Mouse (Mus musculus) Patski (cell line): Measurements from ENCODE around the gene Bag3. TPM values are rescaled to one million over a fixed set of nuclear protein-coding genes. Genes with fewer than 3 reads are reported as not detected.

ENCODE experiments used
- ATAC-seq: fragments of 100-300 bp; one replicate; pipeline ENCODE4 v1.8.0; 2021
- CTCF ChIA-PET: fragments of 350-600 bp; sonication (Branson Sonifier 250); formaldehyde crosslinking; loops from one replicate; lab custom pipeline; 2022; ENCODE audit warnings: inconsistent platforms; lab: Charles Lee
- POLR2A ChIA-PET: fragments of 350-600 bp; sonication (Branson Sonifier 250); formaldehyde crosslinking; loops from one replicate; lab custom pipeline; 2022; ENCODE audit warnings: antibody characterized with exemption, inconsistent platforms; lab: Charles Lee
- DNase-seq: peaks from one replicate; pipeline ENCODE4 v3.0.0-alpha.2; 2011; ENCODE audit warnings: low read depth, low spot score
- H3K27me3 ChIP-seq: fragments of 371-371 bp; one replicate; pipeline ENCODE4 v1.5.1; 2021
- CTCF ChIP-seq: fragments of 100-300 bp; IDR thresholded peaks from one replicate; pipeline ENCODE4 v1.5.1; 2021
- in situ Hi-C: fragments of 300-500 bp; cut with MboI; formaldehyde crosslinking; loops from 3 replicates; pipeline ENCODE4 v1.11.1; 2018; ENCODE audit warnings: low pct_unique_long_range_greater_than_20kb, mixed read lengths
- polyA plus RNA-seq: library from polyadenylated mRNA; unstranded; gene quantifications from one replicate; pipeline ENCODE4 v1.2.3, GENCODE M21; 2021

The Bag3 gene
- polyA plus RNA-seq, 1 experiment from 2014 or later = 56.0 TPM

GRCm38 (mm10) chr7:128592118-128592935, 68.9 kb downstream of the Bag3 start:
- H3K27me3 ChIP-seq = no peaks in the 10 kb centered on the region
- CTCF ChIA-PET = interaction anchor here (0.7 to 1.4 kb wide), 2 partner anchors 9 to 71 kb away, joined by 3 to 4 read pairs; no protein-coding TSS in a partner anchor
- no peak for ATAC-seq
- POLR2A ChIA-PET = interaction anchor here (0.6 to 0.7 kb wide), 2 partner anchors 31 to 76 kb away, joined by 3 to 4 read pairs; no protein-coding TSS in a partner anchor
- no peak for TF ChIP-seq CTCF
- in situ Hi-C loops = loop anchor here (10.0 kb wide), 1 partner anchor 118 kb away; no protein-coding TSS in a partner anchor
- DNase-seq = no peak

- no peak for DNase-seq
- ChIA-PET POLR2A (no interaction called here), CTCF (no interaction called here)
- in situ Hi-C loops = loop anchor here (10.0 kb wide), 1 partner anchor 118 kb away; no protein-coding TSS in a partner anchor
- H3K27me3 ChIP-seq = no peaks in the 10 kb centered on the region
- ATAC-seq = no peak
- TF ChIP-seq CTCF = no peak
Measured at GRCm38 (mm10) chr7:128592936-128593241, 69.5 kb downstream of the Bag3 start.

- H3K27me3 ChIP-seq = no peaks in the 10 kb centered on the region
- ChIA-PET CTCF (no interaction called here), POLR2A (no interaction called here)
- no peak for TF ChIP-seq CTCF
- in situ Hi-C loops = loop anchor here (10.0 kb wide), 1 partner anchor 121 kb away; no protein-coding TSS in a partner anchor
- no peak for DNase-seq
- no peak for ATAC-seq
Measured at GRCm38 (mm10) chr7:128596274-128596673, 72.9 kb downstream of the Bag3 start.

Other genes starting within 250 kb of the Bag3 start
- 25.3 TPM for gene BC017158, start 225.4 kb upstream of the Bag3 start, polyA plus RNA-seq
- gene Rgs10, start 104.9 kb upstream of the Bag3 start, polyA plus RNA-seq = 111 TPM
- 82.0 TPM for gene Tial1, start 61.9 kb upstream of the Bag3 start, polyA plus RNA-seq
- 44.3 TPM for gene Inpp5f, start 87.7 kb downstream of the Bag3 start, polyA plus RNA-seq
- gene Mcmbp, start 216.9 kb downstream of the Bag3 start, polyA plus RNA-seq = 40.4 TPM
- 37.0 TPM for gene Sec23ip, start 221.3 kb downstream of the Bag3 start, polyA plus RNA-seq